Mouse (Mus musculus) A20 (cell line): ENCODE measurements around the gene Kcnb1.
A peak's percentile ranks its signal among the peaks of the same experiment; 100 is the strongest.

Experiments
- DNase-seq: peaks from one replicate; pipeline ENCODE4 v3.0.0-alpha.2; 2011; ENCODE audit warnings: low read depth, low spot score

The Kcnb1 gene

GRCm38 (mm10) chr2:167190076-167190399 is at the start of gene Kcnb1:
Gene Kcnb1 (minus strand): TSS chr2:167190155.
- peak; percentile 44 for DNase-seq

- DNase-seq = no peak
Observed at GRCm38 (mm10) chr2:167239262-167239661, 49.3 kb upstream of the Kcnb1 start.

GRCm38 (mm10) chr2:167237224-167237623 is 47.3 kb upstream of the Kcnb1 start:
- peak; percentile 11 for DNase-seq

- DNase-seq = no peak
Observed at GRCm38 (mm10) chr2:167236174-167236573, 46.2 kb upstream of the Kcnb1 start.

GRCm38 (mm10) chr2:167235338-167236018 is 45.5 kb upstream of the Kcnb1 start:
- DNase-seq = no peak

- no peak for DNase-seq
Observed at GRCm38 (mm10) chr2:167233771-167234170, 43.8 kb upstream of the Kcnb1 start.

GRCm38 (mm10) chr2:167233009-167233335 is 43.0 kb upstream of the Kcnb1 start:
- no peak for DNase-seq

- DNase-seq = no peak
Observed at GRCm38 (mm10) chr2:167232132-167233008, 42.4 kb upstream of the Kcnb1 start.

- DNase-seq = no peak
Observed at GRCm38 (mm10) chr2:167230554-167230953, 40.6 kb upstream of the Kcnb1 start.

GRCm38 (mm10) chr2:167224937-167225336 is 35.0 kb upstream of the Kcnb1 start:
- DNase-seq = no peak

GRCm38 (mm10) chr2:167224194-167224593 is 34.2 kb upstream of the Kcnb1 start:
- no peak for DNase-seq

- DNase-seq = peak; percentile 72
Observed at GRCm38 (mm10) chr2:167222152-167222551, 32.2 kb upstream of the Kcnb1 start.

- no peak for DNase-seq
Observed at GRCm38 (mm10) chr2:167221159-167221845, 31.3 kb upstream of the Kcnb1 start.

GRCm38 (mm10) chr2:167220736-167221135 is 30.8 kb upstream of the Kcnb1 start:
- DNase-seq = no peak

GRCm38 (mm10) chr2:167219154-167219775 is 29.3 kb upstream of the Kcnb1 start:
- peak; percentile 71 for DNase-seq

GRCm38 (mm10) chr2:167213666-167214065 is 23.7 kb upstream of the Kcnb1 start:
- DNase-seq = no peak

- DNase-seq = peak; percentile 50
Observed at GRCm38 (mm10) chr2:167213076-167213475, 23.1 kb upstream of the Kcnb1 start.

GRCm38 (mm10) chr2:167212551-167212950 is 22.6 kb upstream of the Kcnb1 start:
- DNase-seq = no peak

GRCm38 (mm10) chr2:167212089-167212488 is 22.1 kb upstream of the Kcnb1 start:
- no peak for DNase-seq

- DNase-seq = no peak
Observed at GRCm38 (mm10) chr2:167209900-167210299, 19.9 kb upstream of the Kcnb1 start.

- no peak for DNase-seq
Observed at GRCm38 (mm10) chr2:167208984-167209383, 19.0 kb upstream of the Kcnb1 start.
